Mouse (Mus musculus) heart, embryonic 16.5 days (tissue): ENCODE measurements at regions not wholly inside any gene's neighbourhood (a gene's known extent, or its start where the extent isn't known, plus 50 kb on each side); places are given as distances from the start of the nearest gene placed in this dataset.

Experiments used
- ATAC-seq: fragments of 200-750 bp; cut with Nextera tagmentation; replicated peaks from 2 replicates; pipeline ENCODE4 v1.8.0; 2017; ENCODE audit warnings: moderate number of reproducible peaks; ENCODE audit not compliant: insufficient read depth, low FRiP score; ENCODE audit errors: extremely low read depth
- H3K27ac ChIP-seq: fragments of 300-500 bp; sonication (generic); 2 replicates; pipeline ENCODE4 v1.5.1; 2014; ENCODE audit warnings: mild to moderate bottlenecking, low read length, control low read depth, moderate library complexity
- H3K27me3 ChIP-seq: fragments of 300-500 bp; sonication (generic); 2 replicates; pipeline ENCODE4 v1.6.1; 2014; ENCODE audit warnings: low read length, mixed read lengths; ENCODE audit not compliant: control insufficient read depth, insufficient read depth
- H3K36me3 ChIP-seq: fragments of 300-500 bp; sonication (generic); 2 replicates; pipeline ENCODE4 v1.6.1; 2014; ENCODE audit not compliant: control insufficient read depth, insufficient read depth
- H3K4me1 ChIP-seq: fragments of 300-500 bp; sonication (generic); 2 replicates; pipeline ENCODE4 v1.6.1; 2014; ENCODE audit warnings: low read length, mixed read lengths; ENCODE audit not compliant: control insufficient read depth, insufficient read depth
- H3K4me2 ChIP-seq: fragments of 300-500 bp; sonication (generic); 2 replicates; pipeline ENCODE4 v1.6.1; 2014; ENCODE audit warnings: low read depth, mild to moderate bottlenecking, control low read depth, low read length
- H3K4me3 ChIP-seq: fragments of 300-500 bp; sonication (generic); 2 replicates; pipeline ENCODE4 v1.5.1; 2014; ENCODE audit warnings: mild to moderate bottlenecking, control low read depth, low read length
- H3K9ac ChIP-seq: fragments of 300-500 bp; sonication (generic); 2 replicates; pipeline ENCODE4 v1.6.1; 2014; ENCODE audit warnings: low read length, control low read depth
- H3K9me3 ChIP-seq: fragments of 300-500 bp; sonication (generic); replicated peaks from 2 replicates; pipeline ENCODE4 v1.6.1; 2016; ENCODE audit warnings: low read length; ENCODE audit not compliant: control insufficient read depth
- WGBS: fragments of 180-500 bp; shearing (Covaris S2); extraction: QIAGEN DNeasy Blood & Tissue Kit; methylation state at CpG from one replicate; pipeline ENCODE4 v1.1.7; 2014; 5-methylcytosine and 5-hydroxymethylcytosine counted together

DNA sequence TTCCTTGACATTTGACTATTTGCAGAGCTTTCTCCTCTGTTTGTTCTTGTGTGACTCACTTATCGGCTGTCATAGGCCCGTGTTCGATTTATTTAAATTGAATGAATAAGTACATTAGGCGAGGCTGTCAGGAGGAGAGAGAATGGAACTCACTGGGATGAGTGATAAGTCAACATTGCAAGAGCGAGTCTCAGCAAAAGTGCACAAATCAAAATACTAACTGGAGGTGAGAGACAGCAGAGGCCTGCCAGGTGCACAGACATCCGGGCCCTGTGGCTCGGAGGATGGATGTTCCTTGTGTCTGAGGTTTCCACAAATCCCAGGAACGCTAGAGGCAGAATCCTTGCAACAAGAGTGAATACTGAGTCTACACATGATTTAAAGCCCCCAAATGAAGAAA, 410.6 kb downstream of the Gm45692 start:
- Histone ChIP-seq H3K27ac (no peak overlapping the region), H3K9ac (no peak overlapping the region), H3K4me2 (no peak overlapping the region), H3K4me3 (no peak overlapping the region), H3K9me3 (no peaks in the 10 kb centered on the region), H3K36me3 (no peaks in the 10 kb centered on the region), H3K4me1 (peaks cover 3% of the 10 kb centered on the region), H3K27me3 (no peaks in the 10 kb centered on the region)
- no peak for ATAC-seq
- 78% methylated on average over 8 of the region's 8 CpGs for WGBS

DNA sequence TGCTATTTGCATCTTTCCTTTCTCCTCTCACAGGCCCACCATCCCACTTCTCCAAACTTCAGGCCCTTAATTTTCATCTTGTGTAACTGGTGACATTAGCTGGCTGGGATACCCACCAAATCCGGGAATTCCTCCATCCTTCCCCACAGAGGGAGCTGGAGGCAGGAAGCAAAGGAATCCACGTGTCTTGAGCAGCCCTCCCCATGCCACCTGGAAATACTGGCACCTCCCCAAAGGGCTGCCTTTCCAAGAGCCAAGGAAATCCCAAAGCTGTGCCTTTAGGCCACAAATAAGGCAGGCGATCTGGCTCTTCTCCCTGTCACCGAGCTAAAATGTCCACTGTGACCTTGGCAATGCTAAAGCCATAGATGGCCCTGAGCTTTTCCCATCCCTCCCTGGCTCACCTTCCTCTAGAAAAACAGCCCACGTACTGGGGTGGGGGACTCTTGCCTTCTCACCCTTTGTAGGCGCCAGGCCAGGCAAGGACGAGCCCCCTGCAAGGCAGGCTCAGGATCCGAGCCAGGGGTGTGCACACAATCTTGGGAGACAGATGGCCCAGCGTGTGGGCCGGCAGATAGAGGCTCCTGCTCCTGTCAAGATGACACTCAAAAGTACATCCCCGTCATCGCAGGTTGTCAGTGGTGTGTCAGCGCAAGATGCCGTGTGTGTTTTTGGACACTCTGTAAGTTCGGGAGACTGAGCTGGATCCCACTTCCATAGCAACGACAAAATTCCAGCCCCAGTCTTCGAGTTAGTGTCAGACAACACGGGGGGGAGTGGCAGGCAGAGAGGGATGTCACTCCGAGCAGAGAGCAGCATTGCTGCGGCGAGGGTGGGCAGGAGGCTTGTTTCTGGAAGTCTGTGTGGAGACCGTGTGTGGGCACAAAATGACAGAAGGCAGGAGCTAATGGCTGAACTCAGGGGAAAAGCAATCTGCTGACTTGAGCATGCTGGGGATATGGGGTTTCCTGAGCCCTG, 414.4 kb downstream of the Gm45692 start:
- Histone ChIP-seq H3K9ac (no peak overlapping the region), H3K4me2 (no peak overlapping the region), H3K36me3 (no peaks in the 10 kb centered on the region), H3K4me1 (peaks cover 3% of the 10 kb centered on the region), H3K27me3 (no peaks in the 10 kb centered on the region), H3K9me3 (no peaks in the 10 kb centered on the region), H3K27ac (no peak overlapping the region), H3K4me3 (no peak overlapping the region)
- ATAC-seq, result no peak
- WGBS, result 34% methylated on average over 22 of the region's 22 CpGs

DNA sequence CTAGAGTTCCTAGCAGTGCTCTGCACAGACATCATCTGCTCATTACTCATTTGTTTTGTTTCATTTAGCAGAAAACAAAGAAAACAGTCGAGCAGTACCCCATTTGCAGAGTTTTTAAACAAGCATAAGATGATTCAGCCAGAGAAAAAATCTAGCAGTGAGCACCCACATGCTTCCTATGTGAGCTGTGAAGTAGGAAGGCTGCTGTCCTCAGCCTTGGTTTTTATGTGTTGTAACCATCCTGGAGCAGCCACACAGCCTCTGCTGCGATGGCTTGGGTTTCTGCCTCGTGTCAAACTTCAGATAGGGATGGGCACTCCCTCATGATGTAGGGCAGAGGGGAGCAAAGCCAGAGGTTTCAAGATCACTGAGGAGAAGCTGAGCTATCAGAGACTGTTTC, 416.5 kb downstream of the Gm45692 start:
- Histone ChIP-seq H3K4me3 (no peak overlapping the region), H3K9ac (no peak overlapping the region), H3K27ac (no peak overlapping the region), H3K4me1 (peaks cover 3% of the 10 kb centered on the region), H3K4me2 (no peak overlapping the region), H3K9me3 (no peaks in the 10 kb centered on the region), H3K36me3 (no peaks in the 10 kb centered on the region), H3K27me3 (no peaks in the 10 kb centered on the region)
- 31% methylated on average over 3 of the region's 3 CpGs for WGBS
- no peak for ATAC-seq

DNA sequence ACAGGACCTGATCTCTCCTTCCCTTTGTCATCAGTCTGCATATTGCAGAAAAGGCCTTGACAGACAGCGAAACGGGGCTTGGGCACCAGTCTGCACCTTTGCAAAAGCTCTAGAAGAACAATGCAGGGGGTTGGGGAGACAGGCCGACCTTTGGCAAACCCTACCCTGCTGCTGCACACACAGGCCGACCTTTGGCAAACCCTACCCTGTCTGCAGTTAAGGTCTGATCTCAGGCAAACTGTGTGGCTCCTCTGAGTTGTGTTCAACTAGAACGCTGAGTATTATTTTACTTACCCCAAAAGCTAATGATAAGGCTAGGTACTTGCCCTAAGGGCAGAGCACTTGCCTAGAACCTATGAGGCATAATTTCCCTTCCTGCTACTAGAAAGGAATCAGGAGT, 423.4 kb upstream of the Zfp703 start:
- Histone ChIP-seq H3K4me3 (no peak overlapping the region), H3K27ac (no peak overlapping the region), H3K9me3 (no peaks in the 10 kb centered on the region), H3K4me1 (no peaks in the 10 kb centered on the region; the same call in 1 of the 2 replicates), H3K27me3 (no peaks in the 10 kb centered on the region), H3K4me2 (no peak overlapping the region), H3K36me3 (no peaks in the 10 kb centered on the region), H3K9ac (no peak overlapping the region)
- 68% methylated on average over 5 of the region's 5 CpGs for WGBS
- no peak for ATAC-seq

DNA sequence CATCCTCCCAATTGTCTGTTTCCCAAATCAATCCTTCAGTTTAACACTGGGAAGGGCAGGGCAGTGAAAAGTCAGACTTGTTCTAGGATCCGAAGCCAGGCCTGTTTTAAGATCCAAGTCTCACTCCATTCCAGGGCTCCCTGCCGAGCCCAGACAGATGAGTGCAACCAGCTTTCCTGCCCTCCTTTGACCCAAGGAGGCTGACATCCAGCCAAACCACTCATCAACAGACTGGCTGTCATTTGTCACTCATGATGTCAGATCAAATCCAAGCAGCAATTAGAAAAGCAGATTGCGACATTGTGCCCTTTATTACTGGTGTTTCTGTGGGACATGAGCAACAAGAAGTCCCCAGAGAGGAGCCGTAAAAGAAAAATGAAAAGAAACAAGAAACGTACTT, 417.9 kb upstream of the Zfp703 start:
- Histone ChIP-seq H3K9ac (no peak overlapping the region), H3K27me3 (no peaks in the 10 kb centered on the region), H3K4me1 (peaks cover 2% of the 10 kb centered on the region; the same call in 1 of the 2 replicates), H3K9me3 (no peaks in the 10 kb centered on the region), H3K36me3 (no peaks in the 10 kb centered on the region), H3K4me3 (no peak overlapping the region), H3K27ac (no peak overlapping the region), H3K4me2 (no peak overlapping the region)
- 68% methylated on average over 5 of the region's 5 CpGs for WGBS
- no peak for ATAC-seq

DNA sequence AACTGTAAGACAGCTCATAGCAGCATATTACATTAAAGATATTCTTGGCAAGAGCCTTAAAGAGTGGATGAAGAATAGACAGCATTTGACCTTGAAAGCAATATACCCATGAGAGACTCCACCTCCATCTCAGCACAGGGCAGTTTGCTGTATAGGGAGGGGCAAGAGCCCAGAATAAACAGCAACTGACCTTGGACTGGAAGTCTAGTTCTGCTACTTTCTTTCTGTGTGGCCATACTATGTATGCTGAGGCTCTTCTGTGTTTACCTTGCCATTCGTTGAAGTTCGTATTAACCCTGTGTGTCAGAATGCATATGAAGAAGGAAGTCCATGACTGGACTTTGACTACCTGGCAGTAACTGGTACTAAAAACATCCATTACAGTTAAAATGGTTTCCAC, 414.0 kb upstream of the Zfp703 start:
- H3K27ac ChIP-seq, result no peak overlapping the region
- H3K27me3 ChIP-seq, result no peaks in the 10 kb centered on the region
- no peak for ATAC-seq
- peaks cover 2% of the 10 kb centered on the region; the same call in 1 of the 2 replicates for H3K4me1 ChIP-seq
- no peak overlapping the region for H3K4me3 ChIP-seq
- H3K9ac ChIP-seq, result no peak overlapping the region
- no peaks in the 10 kb centered on the region for H3K9me3 ChIP-seq
- WGBS, result 84% methylated on average over 2 of the region's 2 CpGs
- no peak overlapping the region for H3K4me2 ChIP-seq
- no peaks in the 10 kb centered on the region for H3K36me3 ChIP-seq

DNA sequence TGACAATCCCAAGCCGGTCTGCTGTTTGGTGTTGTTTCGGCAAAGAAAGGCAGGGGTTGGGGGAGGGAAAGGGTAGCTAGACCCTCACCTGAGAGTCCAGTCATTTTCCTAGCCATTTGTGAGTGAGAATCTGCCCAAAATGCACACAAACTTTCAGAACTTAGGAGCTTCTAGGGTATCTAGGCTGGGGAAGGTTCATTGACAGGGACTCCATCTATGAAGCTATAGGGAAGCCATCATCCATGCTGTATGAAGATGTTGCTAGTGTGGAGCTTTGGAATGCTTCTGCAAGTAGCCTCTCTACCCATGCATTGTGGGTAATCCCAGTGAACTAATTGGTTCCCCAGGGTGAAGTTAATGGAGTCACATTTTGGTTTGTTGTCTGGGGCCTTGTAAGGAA, 412.9 kb upstream of the Zfp703 start:
- Histone ChIP-seq H3K27me3 (no peaks in the 10 kb centered on the region), H3K36me3 (no peaks in the 10 kb centered on the region), H3K27ac (no peak overlapping the region), H3K4me2 (no peak overlapping the region), H3K9me3 (no peaks in the 10 kb centered on the region), H3K4me3 (no peak overlapping the region), H3K9ac (no peak overlapping the region), H3K4me1 (peaks cover 2% of the 10 kb centered on the region; the same call in 1 of the 2 replicates)
- ATAC-seq, result no peak
- 91% methylated on average over 2 of the region's 2 CpGs for WGBS

DNA sequence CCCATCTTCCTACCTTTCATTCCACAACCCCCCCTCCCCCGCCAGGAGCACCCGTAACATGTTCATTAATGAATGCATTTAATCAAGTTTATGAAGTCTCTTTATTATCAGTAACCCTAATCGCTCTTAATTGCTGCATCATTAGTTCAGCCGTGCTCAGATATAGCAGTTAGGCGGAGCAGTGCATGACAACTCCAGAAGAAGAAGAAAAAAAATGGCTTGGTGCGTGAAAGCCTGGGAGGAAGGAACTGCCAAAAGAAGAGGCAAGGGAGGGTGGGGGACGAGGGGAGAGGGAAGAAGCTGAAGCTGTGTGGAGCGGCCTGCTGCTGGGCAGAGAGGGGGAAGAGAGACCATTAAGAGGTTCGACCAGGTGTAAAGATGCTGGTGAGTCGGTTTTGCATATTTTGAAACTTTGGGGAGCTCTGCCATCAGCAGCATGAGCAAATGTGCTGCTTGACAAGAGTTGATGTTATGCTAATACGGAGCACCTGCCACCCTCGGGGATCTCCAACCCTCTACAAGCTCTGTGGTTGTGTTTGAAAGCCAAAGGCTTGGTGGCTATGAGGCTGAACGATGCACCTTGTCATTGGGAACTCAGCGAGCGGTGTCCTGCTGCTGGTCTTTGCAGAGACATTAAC, 408.6 kb upstream of the Zfp703 start:
- no peak overlapping the region for H3K9ac ChIP-seq
- H3K36me3 ChIP-seq, result no peaks in the 10 kb centered on the region
- no peaks in the 10 kb centered on the region for H3K27me3 ChIP-seq
- no peaks in the 10 kb centered on the region for H3K9me3 ChIP-seq
- no peak overlapping the region for H3K4me2 ChIP-seq
- WGBS, result 61% methylated on average over 15 of the region's 15 CpGs
- H3K4me3 ChIP-seq, result no peak overlapping the region
- no peak for ATAC-seq
- no peaks in the 10 kb centered on the region for H3K4me1 ChIP-seq
- H3K27ac ChIP-seq, result no peak overlapping the region

DNA sequence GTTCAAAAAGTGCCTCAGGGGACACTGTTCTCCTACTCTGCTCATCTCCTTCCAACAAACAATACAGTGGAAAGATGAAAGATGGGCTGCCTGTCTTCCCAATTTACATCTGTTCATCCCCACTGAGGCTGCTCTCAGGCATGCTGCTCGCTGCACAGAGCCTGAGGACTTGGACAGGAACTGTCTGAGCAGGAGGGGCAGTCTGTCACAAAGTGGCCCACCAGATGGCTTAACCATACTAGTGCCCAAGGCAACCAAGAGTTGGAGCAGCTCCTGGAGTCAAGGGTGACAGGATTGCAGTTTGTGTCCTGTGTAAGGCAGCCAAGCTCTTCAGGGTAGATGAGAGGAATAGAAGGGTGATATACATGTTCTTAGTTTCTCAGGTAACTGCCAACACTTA, 388.3 kb upstream of the Zfp703 start:
- H3K4me2 ChIP-seq, result no peak overlapping the region
- H3K4me3 ChIP-seq, result no peak overlapping the region
- no peaks in the 10 kb centered on the region for H3K27me3 ChIP-seq
- no peak overlapping the region for H3K27ac ChIP-seq
- 52% methylated on average over 1 of the region's 1 CpGs for WGBS
- no peaks in the 10 kb centered on the region for H3K36me3 ChIP-seq
- no peaks in the 10 kb centered on the region for H3K9me3 ChIP-seq
- no peak for ATAC-seq
- H3K9ac ChIP-seq, result no peak overlapping the region
- no peaks in the 10 kb centered on the region for H3K4me1 ChIP-seq
